Mouse (Mus musculus) limb, embryonic 13.5 days (tissue): ENCODE results near the gene Alg14. TPM values are rescaled to one million over a fixed set of nuclear protein-coding genes. Genes with fewer than 3 reads are reported as not detected.

Experiments used
- ATAC-seq: fragments of 200-750 bp; cut with Nextera tagmentation; 2 replicates; pipeline ENCODE4 v1.8.0; 2017; ENCODE audit warnings: low read depth, moderate number of reproducible peaks, moderate TSS enrichment; ENCODE audit not compliant: low FRiP score
- H3K27ac ChIP-seq: fragments of 300-500 bp; sonication (generic); 2 replicates; pipeline ENCODE4 v1.5.1; 2015; ENCODE audit warnings: inconsistent platforms, mild to moderate bottlenecking, moderate library complexity
- H3K27me3 ChIP-seq: fragments of 300-500 bp; sonication (generic); 2 replicates; pipeline ENCODE4 v1.6.1; 2015; ENCODE audit warnings: mild to moderate bottlenecking, inconsistent platforms
- H3K36me3 ChIP-seq: fragments of 300-500 bp; sonication (generic); 2 replicates; pipeline ENCODE4 v1.6.1; 2015; ENCODE audit warnings: inconsistent platforms, mild to moderate bottlenecking, moderate library complexity
- H3K4me1 ChIP-seq: fragments of 300-500 bp; sonication (generic); 2 replicates; pipeline ENCODE4 v1.6.1; 2015; ENCODE audit warnings: inconsistent platforms
- H3K4me2 ChIP-seq: fragments of 300-500 bp; sonication (generic); replicated peaks from 2 replicates; pipeline ENCODE4 v1.6.1; 2015; ENCODE audit warnings: inconsistent platforms, mild to moderate bottlenecking, moderate library complexity
- H3K4me3 ChIP-seq: fragments of 300-500 bp; sonication (generic); 2 replicates; pipeline ENCODE4 v1.5.1; 2015; ENCODE audit warnings: moderate library complexity, mild to moderate bottlenecking, inconsistent platforms
- H3K9ac ChIP-seq: fragments of 300-500 bp; sonication (generic); 2 replicates; pipeline ENCODE4 v1.6.1; 2015; ENCODE audit warnings: mild to moderate bottlenecking, inconsistent platforms
- H3K9me3 ChIP-seq: fragments of 300-500 bp; sonication (generic); 2 replicates; pipeline ENCODE4 v1.6.1; 2016; ENCODE audit warnings: inconsistent platforms
- WGBS: fragments of 180-500 bp; shearing (Covaris S2); methylation state at CpG from one replicate; pipeline ENCODE4 v1.1.7; 2015; 5-methylcytosine and 5-hydroxymethylcytosine counted together
- polyA plus RNA-seq: library from polyadenylated mRNA; unstranded; fragments of >200 nt; fragmentation: Nextera tagmentation; extraction: Ambion mirVana; gene quantifications from 2 replicates; pipeline ENCODE4 v1.2.1, GENCODE M21; 2015

Gene Alg14
- polyA plus RNA-seq, 1 experiment from 2014 or later, result 37.0 TPM

- H3K36me3 ChIP-seq, result no peaks in the 10 kb centered on the region
- no peak overlapping the region for H3K9ac ChIP-seq
- peaks cover 19% of the 10 kb centered on the region for H3K4me1 ChIP-seq
- H3K9me3 ChIP-seq, result no peaks in the 10 kb centered on the region
- ATAC-seq, result no peak
- H3K27me3 ChIP-seq, result peaks cover 65% of the 10 kb centered on the region
- WGBS, result 63% methylated on average over 7 of the region's 7 CpGs
- no peak overlapping the region for H3K4me3 ChIP-seq
- H3K4me2 ChIP-seq, result no peak overlapping the region
- no peak overlapping the region for H3K27ac ChIP-seq
Measured at GRCm38 (mm10) chr3:121261251-121261650, 30.3 kb upstream of the Alg14 start.

GRCm38 (mm10) chr3:121261939-121262520 is 29.5 kb upstream of the Alg14 start:
- whole genome bisulfite sequencing, result 9% methylated on average over 21 of the region's 21 CpGs
- Histone ChIP-seq H3K36me3 (no peaks in the 10 kb centered on the region), H3K4me3 (peak overlapping the region; percentile 71), H3K9ac (peak overlapping the region; percentile 81), H3K4me2 (peak overlapping the region; percentile 97), H3K4me1 (peaks cover 19% of the 10 kb centered on the region), H3K27me3 (peaks cover 68% of the 10 kb centered on the region), H3K9me3 (no peaks in the 10 kb centered on the region), H3K27ac (no peak overlapping the region)
- no peak for ATAC-seq

- H3K4me1 ChIP-seq, result peaks cover 19% of the 10 kb centered on the region
- peak overlapping the region; percentile 81 for H3K9ac ChIP-seq
- peaks cover 66% of the 10 kb centered on the region for H3K27me3 ChIP-seq
- H3K9me3 ChIP-seq, result no peaks in the 10 kb centered on the region
- H3K4me2 ChIP-seq, result peak overlapping the region; percentile 97
- H3K36me3 ChIP-seq, result no peaks in the 10 kb centered on the region
- no peak overlapping the region for H3K27ac ChIP-seq
- ATAC-seq, result peak; percentile 91
- WGBS, result under 1% methylated on average over 96 of the region's 97 CpGs
- peak overlapping the region; percentile 71 for H3K4me3 ChIP-seq
Measured at GRCm38 (mm10) chr3:121262521-121263204, 28.9 kb upstream of the Alg14 start.

- Histone ChIP-seq H3K36me3 (no peaks in the 10 kb centered on the region), H3K4me3 (peak overlapping the region; percentile 71), H3K4me2 (peak overlapping the region; percentile 97), H3K27ac (no peak overlapping the region), H3K9me3 (no peaks in the 10 kb centered on the region), H3K27me3 (peaks cover 63% of the 10 kb centered on the region), H3K9ac (peak overlapping the region; percentile 81), H3K4me1 (peaks cover 19% of the 10 kb centered on the region)
- ATAC-seq, result peak; percentile 21; the same call in 1 of the 2 replicates
- WGBS, result 2% methylated on average over 20 of the region's 20 CpGs
Measured at GRCm38 (mm10) chr3:121263205-121263548, 28.4 kb upstream of the Alg14 start.

- H3K27me3 ChIP-seq, result peaks cover 61% of the 10 kb centered on the region
Measured at GRCm38 (mm10) chr3:121264242-121264641, 27.3 kb upstream of the Alg14 start.

GRCm38 (mm10) chr3:121267283-121267682 is 24.3 kb upstream of the Alg14 start:
- H3K27me3 ChIP-seq, result peaks cover 36% of the 10 kb centered on the region
- 79% methylated on average over 5 of the region's 5 CpGs for WGBS
- no peak overlapping the region for H3K4me2 ChIP-seq
- no peaks in the 10 kb centered on the region for H3K9me3 ChIP-seq
- H3K36me3 ChIP-seq, result no peaks in the 10 kb centered on the region
- H3K4me3 ChIP-seq, result no peak overlapping the region
- H3K9ac ChIP-seq, result no peak overlapping the region
- no peak for ATAC-seq
- no peak overlapping the region for H3K27ac ChIP-seq
- H3K4me1 ChIP-seq, result peaks cover 8% of the 10 kb centered on the region; the same call in 1 of the 2 replicates

More at GRCm38 (mm10) chr3:121264242-121264641, 27.3 kb upstream of the Alg14 start:
- 61% methylated on average over 6 of the region's 6 CpGs for WGBS
- Histone ChIP-seq H3K4me1 (peaks cover 12% of the 10 kb centered on the region; the same call in 1 of the 2 replicates), H3K4me3 (no peak overlapping the region), H3K27ac (no peak overlapping the region), H3K36me3 (no peaks in the 10 kb centered on the region), H3K9me3 (no peaks in the 10 kb centered on the region), H3K9ac (no peak overlapping the region), H3K4me2 (no peak overlapping the region)
- ATAC-seq, result no peak

- Histone ChIP-seq H3K9me3 (no peaks in the 10 kb centered on the region), H3K4me2 (no peak overlapping the region), H3K4me1 (no peaks in the 10 kb centered on the region), H3K9ac (no peak overlapping the region), H3K27me3 (0 out of 2 replicates have a peak, but pooled peaks cover 4% of the 10 kb centered on the region), H3K4me3 (no peak overlapping the region), H3K27ac (no peak overlapping the region), H3K36me3 (no peaks in the 10 kb centered on the region)
- 56% methylated on average over 2 of the region's 2 CpGs for WGBS
- no peak for ATAC-seq
Measured at GRCm38 (mm10) chr3:121272577-121272976, 19.0 kb upstream of the Alg14 start.

GRCm38 (mm10) chr3:121274010-121274409 is 17.6 kb upstream of the Alg14 start:
- Histone ChIP-seq H3K9ac (no peak overlapping the region), H3K4me2 (no peak overlapping the region), H3K27me3 (0 out of 2 replicates have a peak, but pooled peaks cover 4% of the 10 kb centered on the region), H3K4me3 (no peak overlapping the region), H3K9me3 (no peaks in the 10 kb centered on the region), H3K27ac (no peak overlapping the region), H3K36me3 (no peaks in the 10 kb centered on the region), H3K4me1 (no peaks in the 10 kb centered on the region)
- WGBS, result 97% methylated on average over 2 of the region's 2 CpGs
- ATAC-seq, result no peak

- H3K27me3 ChIP-seq, result no peaks in the 10 kb centered on the region
- no peaks in the 10 kb centered on the region for H3K36me3 ChIP-seq
- ATAC-seq, result no peak
- H3K9ac ChIP-seq, result no peak overlapping the region
- H3K4me1 ChIP-seq, result no peaks in the 10 kb centered on the region
- H3K9me3 ChIP-seq, result no peaks in the 10 kb centered on the region
- H3K27ac ChIP-seq, result no peak overlapping the region
- no peak overlapping the region for H3K4me3 ChIP-seq
- H3K4me2 ChIP-seq, result no peak overlapping the region
- 68% methylated on average over 4 of the region's 4 CpGs for WGBS
Measured at GRCm38 (mm10) chr3:121277009-121277408, 14.6 kb upstream of the Alg14 start.

- Histone ChIP-seq H3K4me2 (no peak overlapping the region), H3K9me3 (no peaks in the 10 kb centered on the region), H3K4me3 (no peak overlapping the region), H3K27ac (no peak overlapping the region), H3K4me1 (no peaks in the 10 kb centered on the region), H3K27me3 (no peaks in the 10 kb centered on the region), H3K36me3 (no peaks in the 10 kb centered on the region), H3K9ac (no peak overlapping the region)
- 84% methylated on average over 4 of the region's 4 CpGs for WGBS
- ATAC-seq, result no peak
Measured at GRCm38 (mm10) chr3:121277557-121277956, 14.0 kb upstream of the Alg14 start.

- Histone ChIP-seq H3K36me3 (no peaks in the 10 kb centered on the region), H3K9me3 (no peaks in the 10 kb centered on the region), H3K27ac (no peak overlapping the region), H3K4me3 (no peak overlapping the region), H3K27me3 (no peaks in the 10 kb centered on the region), H3K4me2 (no peak overlapping the region), H3K9ac (no peak overlapping the region), H3K4me1 (no peaks in the 10 kb centered on the region)
- WGBS, result 88% methylated on average over 14 of the region's 14 CpGs
- ATAC-seq, result no peak
Measured at GRCm38 (mm10) chr3:121279679-121280078, 11.9 kb upstream of the Alg14 start.

- no peaks in the 10 kb centered on the region for H3K9me3 ChIP-seq
- 91% methylated on average over 4 of the region's 4 CpGs for WGBS
- no peak for ATAC-seq
- H3K4me3 ChIP-seq, result no peak within 1 kb of the TSS
- no peak within 1 kb of the TSS for H3K27ac ChIP-seq
- H3K36me3 ChIP-seq, result no peaks in the 10 kb centered on the region
- H3K4me1 ChIP-seq, result no peaks in the 10 kb centered on the region
- H3K27me3 ChIP-seq, result no peaks in the 10 kb centered on the region
- H3K4me2 ChIP-seq, result no peak within 1 kb of the TSS
- H3K9ac ChIP-seq, result no peak within 1 kb of the TSS
Measured at GRCm38 (mm10) chr3:121282998-121283397, 8.6 kb upstream of the Alg14 start, which contains the start of gene Tmem56. Tmem56 (minus strand) TSS chr3:121283098.
